Mouse (Mus musculus) megakaryocyte progenitor cell, adult 5-6 weeks (primary cell): ENCODE measurements around the gene Rasgrf1. TPM values are rescaled to one million over a fixed set of nuclear protein-coding genes. Genes with fewer than 3 reads are reported as not detected.

Experiments
- ATAC-seq: replicated peaks from 2 replicates; pipeline ENCODE4 v1.8.0; 2016; ENCODE audit warnings: mild to moderate bottlenecking, moderate TSS enrichment, inconsistent platforms; ENCODE audit not compliant: poor library complexity
- total RNA-seq, 2 experiments: library from RNA; stranded (forward) in 1 of 2; stranded (reverse) in 1 of 2; fragments of 157-497, 149-512 nt in 1 of 2; fragments of 200-1000 nt in 1 of 2; gene quantifications; 2 replicates each; pipeline versions ENCODE4 v1.2.3 to v1.2.4; 2015 to 2017

The Rasgrf1 gene
- total RNA-seq, 2 experiments from 2014 or later = 0.02 TPM; not detected in 1

DNA sequence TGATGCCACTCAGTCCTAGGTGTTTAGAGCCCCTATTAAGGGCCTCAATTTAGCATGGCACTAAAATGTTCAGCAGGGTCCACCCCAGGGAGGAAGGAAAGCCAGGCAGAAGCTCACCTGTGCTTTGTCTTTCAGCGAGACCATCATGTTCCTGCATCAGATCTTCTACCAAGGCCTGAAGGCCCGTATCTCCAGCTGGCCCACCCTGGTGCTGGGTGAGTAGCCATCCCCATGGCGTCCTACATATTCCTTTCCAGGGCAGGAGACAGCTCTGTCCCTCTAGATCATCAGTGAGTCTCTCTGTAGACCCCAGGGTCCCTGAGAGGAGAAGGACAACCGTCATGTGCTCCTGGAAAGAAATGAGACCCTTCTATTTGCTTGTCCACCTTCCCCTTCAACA lies 58.0 kb downstream of the Rasgrf1 start:
- ATAC-seq = no peak

DNA sequence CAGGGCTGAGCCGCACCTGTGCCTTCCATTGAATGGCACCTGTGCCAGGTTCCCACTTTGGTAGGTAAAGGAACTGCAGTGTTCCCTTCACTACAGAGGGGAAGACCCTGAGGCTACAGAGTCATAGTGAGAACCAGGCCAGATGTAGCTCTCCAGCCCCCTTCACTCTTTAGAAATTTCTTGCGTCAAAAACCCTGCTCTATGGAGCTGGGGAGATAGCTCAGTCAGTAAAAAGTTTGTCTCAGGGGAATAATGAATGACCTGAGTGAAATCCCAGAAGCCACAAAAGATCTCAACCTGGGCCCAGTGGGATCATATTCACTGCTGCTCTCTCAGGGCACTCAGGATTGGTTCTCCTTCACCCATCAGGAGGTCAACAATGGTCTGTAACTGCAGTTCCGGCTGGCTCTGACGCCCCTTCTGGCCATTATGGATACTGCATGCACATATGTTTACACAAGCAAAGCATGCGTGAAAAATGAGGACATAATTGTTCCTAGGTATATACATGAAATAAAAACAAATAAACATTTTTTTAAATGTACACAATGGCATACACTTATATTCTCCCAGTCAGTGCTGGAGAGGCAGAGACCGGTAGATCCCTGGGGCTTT lies 59.2 kb downstream of the Rasgrf1 start:
- 0 out of 2 replicates have a peak, but pooled peaks have one; percentile 32 for ATAC-seq

DNA sequence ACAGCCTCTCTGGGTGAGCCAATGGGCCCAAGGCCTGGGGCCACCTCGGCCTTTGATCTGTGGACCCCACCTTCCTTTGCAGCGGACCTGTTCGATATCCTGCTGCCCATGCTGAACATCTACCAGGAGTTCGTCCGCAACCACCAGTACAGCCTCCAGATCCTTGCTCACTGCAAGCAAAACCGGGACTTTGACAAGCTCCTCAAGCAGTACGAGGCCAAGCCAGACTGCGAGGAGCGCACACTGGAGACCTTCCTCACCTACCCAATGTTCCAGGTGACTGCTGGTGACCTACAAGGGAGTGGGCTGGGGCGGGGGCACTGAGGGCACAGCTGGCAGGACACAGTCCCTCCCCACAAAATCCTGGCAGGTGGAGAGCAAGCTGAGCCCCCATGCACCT lies 60.6 kb downstream of the Rasgrf1 start:
- ATAC-seq = no peak

DNA sequence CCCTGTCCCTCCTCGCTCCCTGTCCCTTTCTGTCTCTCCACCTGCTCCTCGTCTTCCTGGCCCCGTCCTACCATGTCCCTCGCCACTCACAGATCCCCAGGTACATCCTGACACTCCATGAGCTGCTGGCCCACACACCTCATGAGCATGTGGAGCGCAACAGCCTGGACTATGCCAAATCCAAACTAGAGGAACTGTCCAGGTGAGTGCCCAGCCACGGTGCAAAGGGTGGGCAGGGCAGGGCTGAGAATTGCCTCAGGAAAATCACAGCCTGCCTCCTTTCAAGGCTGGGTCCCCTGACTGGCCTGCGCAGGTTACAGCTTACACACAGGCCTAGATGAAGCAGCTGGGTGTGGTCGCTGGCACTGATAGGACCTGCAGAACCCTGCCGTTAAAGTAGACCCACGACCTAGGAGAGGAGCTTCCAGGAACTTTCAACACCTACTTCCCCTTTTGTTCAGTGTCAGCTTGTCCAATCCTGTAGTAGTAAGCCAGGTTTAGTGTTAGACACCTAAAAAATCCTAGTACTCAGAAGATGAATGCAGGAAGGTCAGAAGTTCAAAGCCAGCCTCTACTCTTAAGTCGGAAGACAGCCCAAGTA lies 61.3 kb downstream of the Rasgrf1 start:
- ATAC-seq = peak; percentile 62

DNA sequence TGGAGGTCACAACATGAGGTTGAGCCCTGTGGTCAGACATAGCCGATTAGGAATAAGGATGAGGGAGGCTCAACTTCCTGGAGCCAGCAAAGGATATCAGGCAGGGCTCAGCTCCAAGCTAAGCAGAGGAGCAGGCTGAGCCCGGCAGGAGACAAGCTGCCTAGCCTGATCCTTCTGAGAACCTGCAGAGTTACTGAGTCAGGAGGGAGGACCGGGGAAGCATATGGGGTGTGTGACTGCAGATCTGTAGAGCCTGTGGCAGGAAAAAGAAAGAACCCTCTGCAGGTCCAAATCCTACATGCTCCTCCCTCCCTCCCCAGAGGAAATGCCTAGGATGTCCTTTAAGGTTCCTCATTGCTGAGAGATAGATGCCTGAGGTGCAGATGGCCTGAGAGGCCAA lies 62.6 kb downstream of the Rasgrf1 start:
- ATAC-seq = no peak

DNA sequence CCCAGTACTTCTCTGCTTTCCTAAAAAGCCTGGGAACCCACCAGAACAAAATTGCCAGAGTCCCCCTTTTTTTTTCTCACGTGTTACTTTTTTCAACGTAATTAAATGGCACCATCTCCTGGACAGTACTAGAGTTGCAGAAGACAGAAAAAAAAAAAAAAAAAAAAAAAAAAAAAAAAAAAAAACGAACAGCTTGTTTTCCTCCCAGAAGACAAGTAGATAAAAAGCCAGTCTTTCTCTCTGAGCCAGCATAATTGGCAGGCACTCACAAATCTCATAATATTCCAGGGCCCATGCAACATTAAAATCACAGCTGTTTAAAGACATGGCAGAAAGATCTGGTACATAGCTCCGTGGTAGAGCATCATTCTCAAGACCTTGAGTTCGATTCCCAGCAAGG lies 64.1 kb downstream of the Rasgrf1 start:
- 0 out of 2 replicates have a peak, but pooled peaks have one; percentile 20 for ATAC-seq

DNA sequence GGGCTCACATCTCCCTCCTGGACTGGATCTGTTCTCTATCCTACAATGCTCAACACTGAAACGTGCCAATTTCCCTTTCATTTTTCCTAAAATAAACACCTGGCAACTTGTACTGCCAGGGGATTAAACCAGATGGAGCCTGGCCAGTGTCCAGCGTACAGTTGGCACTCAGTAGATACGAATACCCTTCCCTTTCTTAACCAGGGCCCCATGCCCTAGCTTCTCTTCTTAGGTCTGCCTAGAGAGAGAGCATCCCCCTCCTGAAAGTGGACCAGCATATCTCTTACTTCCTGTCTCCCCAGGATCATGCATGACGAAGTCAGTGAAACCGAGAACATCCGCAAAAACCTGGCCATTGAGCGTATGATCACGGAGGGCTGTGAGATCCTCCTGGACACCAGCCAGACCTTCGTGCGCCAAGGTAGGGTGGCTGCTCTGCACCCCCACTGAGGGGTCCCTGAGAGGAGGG lies 64.8 kb downstream of the Rasgrf1 start:
- ATAC-seq = no peak

DNA sequence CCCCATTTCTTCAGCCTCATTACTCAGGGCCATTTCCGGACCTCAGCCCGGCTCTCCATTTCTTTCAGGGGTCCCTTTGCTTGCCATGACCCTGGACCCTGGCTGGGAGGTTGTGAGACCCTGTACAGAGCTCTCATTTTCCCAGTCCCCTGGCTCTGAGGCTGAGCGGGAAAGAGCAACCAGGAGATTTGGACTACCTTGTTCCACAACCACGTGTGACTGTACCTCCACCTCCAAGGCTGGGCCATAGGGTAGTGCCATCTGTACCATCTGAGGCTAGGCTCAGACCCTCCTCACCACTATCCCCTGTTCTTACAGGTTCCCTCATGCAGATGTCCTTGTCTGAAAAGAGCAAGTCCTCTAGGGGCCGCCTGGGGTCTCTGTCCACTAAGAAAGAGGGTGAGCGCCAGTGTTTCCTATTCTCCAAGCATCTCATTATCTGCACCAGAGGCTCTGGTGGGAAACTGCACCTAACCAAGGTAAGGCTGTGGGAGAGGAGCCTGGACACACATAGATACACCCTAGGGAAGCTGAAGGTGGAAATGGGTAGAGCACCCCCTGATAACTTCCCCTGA lies 66.7 kb downstream of the Rasgrf1 start:
- ATAC-seq = no peak

DNA sequence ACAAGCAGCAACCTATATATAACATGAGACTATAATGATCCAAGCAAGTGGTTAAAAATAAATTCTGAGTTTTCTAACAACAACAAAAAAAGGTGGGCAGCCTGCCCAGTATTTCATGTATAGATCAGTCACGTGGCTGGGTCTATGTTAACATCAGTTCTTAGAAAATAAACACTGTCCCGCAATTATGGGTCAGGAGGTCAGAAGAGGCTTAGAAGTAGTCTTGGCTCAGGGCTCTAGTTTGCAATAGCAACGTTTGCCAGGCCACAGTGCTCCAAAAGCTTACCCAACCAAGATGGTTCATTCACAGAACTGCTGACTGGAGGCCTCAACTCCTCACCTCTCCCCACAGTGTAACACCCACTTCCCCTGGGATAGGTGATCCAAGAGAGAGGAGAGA lies 69.5 kb downstream of the Rasgrf1 start:
- no peak for ATAC-seq

DNA sequence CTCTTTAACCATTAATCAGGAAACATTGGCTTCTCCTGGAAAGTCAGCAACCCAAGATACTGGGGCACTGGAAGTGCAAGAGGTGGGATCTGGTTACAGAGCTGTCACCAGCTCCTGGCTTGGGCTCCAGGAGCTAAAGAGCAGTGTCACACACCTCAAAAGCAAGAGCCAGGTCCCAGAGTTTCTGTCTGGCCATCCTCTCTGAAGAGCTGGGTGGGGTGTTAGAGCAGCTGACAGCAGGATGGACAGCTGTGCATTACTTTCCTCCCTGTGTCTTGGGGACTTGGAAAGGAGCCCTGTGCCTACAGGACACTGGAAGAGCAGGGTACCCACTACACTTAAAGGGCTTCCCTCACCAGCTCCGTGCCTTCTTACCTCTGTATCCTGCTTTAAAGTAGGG lies 72.5 kb downstream of the Rasgrf1 start:
- no peak for ATAC-seq

DNA sequence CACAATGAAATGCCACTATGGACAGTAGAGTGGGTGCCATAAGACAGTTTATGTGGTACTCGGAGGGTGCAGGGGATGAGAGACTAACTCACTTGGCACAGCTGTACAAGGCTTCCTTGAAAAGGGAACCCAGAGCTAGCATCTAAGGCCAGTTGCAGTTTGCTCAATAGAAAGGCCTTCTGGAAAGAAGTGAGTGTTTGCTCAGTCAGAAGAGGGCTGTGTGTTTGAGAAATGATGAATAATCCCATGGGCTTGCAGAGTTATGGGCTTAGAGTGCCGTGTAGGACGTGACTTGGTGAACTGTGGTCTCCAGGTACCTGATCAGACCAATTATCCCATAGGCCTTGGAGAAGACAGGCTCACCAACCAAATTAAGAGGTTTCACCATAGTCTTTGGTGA lies 78.3 kb downstream of the Rasgrf1 start:
- 0 out of 2 replicates have a peak, but pooled peaks have one; percentile 15 for ATAC-seq

DNA sequence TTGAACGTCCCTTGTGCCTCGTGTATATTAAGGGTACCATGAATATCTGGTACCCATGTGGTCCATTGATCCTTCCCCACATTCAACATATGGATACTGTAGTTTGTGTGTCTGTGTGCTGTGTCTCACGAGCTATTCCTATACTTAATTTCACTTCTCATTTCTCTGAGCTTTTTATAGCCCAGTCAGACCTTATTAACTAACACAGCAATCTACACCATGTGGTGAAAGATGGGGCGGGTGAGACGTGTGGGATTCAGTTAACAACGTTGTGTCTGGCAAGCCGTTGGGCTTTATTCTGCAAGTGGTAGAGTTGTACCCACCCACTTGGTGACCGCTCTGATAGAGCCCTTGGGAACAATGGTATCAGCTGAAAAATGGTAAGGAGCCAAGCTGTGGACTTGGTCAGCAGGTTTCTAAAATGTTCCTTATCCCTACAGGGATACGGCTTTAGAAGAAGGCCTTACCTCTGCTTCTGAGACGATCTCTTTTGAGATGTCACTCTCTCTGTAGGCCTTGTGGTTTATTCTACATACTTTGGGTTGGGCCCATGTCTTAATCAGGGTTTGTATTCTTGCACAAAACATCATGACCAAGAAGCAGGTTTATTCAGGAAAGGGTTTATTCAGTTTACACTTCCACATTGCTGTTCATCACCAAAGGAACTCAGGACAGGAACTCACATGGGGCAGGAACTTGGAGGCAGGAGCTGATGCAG lies 79.3 kb downstream of the Rasgrf1 start:
- peak; percentile 88 for ATAC-seq

DNA sequence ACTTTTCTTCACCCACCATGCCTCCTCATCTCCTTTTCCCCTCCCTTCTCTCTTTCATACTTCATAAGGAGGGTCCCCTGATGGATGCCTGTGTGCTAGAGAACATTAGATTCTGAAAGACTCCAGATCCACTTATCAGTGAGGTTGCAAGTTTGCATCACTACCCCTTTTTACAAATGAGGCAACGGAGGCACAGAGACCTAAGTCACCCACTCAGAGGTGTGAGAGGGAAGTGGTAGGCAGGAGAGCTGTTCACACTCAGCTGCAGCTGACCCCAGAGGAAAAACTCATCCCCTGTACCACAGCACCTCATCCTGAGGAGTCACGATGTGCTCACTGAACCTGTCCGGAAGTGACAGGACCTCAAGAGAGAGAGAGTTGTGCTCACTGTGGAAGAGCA lies 96.7 kb downstream of the Rasgrf1 start:
- ATAC-seq = peak; percentile 50

DNA sequence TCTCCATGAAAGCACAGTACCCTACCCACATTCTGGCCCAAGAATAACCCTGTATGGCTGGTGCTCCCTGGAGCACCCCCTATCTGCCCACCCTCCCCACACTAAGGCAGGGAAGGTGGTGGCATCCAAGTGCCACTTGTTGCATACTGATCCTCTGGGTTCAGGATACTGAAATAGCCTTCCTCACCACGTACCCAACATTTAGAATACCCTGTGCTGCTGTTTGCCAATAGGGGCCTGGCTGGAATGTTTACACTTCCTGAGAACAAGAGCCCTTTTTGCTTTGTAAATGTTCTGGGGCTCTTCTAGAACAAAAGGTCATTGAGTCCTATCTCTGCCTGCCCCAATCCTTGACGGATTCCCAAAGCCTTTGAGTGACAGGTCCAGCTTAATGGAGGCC lies 97.4 kb downstream of the Rasgrf1 start:
- ATAC-seq = no peak

DNA sequence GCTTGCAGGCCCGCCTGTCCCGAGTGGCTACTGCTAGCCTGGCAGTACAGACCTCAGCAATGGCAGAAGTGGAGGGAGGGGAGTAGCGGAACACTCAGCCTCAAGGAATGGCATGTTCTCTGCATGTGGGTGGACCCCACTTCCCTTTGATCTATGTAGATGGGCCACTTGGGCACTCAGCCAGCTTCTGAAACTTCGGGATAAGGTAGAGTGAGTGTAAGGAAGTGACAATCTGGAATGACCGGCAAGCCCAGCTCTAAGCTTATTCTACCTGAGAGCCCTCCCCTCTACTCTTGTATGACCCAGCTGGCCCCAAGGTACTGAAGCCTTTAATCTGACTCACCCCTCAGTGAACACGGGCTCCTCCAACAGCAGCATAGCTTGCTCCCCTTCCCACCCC lies 98.4 kb downstream of the Rasgrf1 start:
- ATAC-seq = no peak

DNA sequence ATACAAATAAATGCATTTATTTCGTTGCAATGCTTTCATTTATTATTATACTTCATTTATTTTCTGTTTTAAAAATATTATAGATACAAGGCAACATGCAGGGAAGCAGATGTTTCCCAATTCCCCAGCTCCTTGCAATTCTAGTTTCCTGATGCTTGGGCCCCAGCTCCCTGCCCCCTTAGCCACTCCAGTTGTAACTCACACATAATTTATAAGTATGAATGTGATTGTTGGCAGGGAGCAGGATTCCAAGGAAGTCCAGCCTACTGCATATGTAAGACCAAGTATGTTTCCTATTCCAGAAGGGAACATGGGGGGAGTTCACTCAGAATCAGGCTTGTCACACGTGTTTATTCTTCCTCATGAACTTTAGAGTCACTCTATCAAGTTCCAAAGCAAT lies 102.1 kb downstream of the Rasgrf1 start:
- ATAC-seq = no peak

DNA sequence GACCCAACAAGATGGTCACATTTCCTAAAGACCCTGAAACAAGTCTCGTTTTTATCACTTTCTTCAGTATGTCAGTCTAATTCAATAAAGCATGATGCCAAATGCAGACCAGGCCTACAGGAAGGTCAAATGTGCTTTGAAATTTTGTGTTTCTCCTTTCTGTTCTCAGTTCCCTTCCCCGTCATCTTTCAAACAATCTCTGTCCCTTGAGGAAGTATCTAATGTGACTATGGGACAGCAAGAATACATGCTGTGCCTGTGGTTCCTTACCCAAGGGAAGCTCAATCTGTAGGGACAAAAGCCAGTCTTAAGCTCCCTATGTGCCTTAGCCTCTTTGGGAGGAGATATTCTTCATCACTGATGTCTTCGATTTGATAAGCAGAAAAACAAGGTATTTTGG lies 104.9 kb downstream of the Rasgrf1 start:
- ATAC-seq = peak; percentile 65

DNA sequence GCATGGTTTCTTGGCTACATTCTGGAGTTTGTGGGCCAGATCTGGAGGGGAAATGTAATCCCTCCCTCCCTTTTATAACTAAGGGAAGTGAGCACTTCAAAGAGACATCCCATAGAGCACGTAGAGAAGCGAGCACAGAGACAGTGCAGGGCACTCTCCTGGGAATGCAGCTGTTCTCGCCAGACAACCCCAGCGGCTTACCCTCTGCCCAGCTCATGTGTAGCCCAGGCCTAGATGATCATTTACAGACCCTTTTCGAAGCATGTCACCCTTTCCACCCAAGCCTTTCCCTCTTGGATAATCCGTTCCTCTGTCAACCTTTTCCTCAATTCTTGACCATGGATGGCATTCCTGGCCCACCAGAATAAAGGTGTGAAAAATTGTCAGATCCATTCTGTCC lies 106.5 kb downstream of the Rasgrf1 start:
- no peak for ATAC-seq

DNA sequence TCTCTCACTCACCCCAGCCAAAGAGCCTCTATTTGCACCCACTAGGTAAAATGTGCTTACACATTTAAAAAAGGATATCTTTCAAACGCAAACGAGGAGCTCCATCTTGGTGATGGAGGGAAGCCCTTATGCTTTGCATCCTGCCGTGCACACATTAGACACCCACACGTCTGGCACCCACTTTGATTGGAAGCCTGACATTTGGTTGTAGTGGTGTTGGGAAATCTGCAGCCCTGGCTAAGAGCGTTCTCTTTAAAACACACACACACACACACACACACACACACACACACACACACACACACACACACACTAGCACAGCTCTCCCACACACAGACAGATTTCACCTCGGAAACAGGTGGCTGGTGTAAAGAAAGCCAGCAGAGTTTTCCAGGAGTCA lies 111.2 kb downstream of the Rasgrf1 start:
- no peak for ATAC-seq

DNA sequence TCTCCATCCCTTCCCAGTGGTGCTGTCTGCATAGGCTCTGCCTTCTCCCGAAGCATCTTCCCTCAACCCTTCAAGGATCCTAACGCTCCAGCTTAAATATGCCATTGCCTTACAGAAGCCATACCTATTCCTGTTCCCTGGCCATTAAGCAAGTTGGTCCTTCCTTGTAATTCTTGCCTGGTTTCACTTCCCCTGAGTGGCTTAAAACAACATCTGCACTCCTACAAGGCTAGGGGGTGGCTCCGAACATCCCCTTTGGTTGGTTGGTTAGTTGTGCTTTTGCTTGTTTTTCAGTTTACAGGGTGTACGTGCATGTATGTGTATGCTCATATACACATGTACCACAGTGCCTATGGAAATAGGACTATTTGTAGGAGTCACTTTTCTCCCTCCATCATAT lies 111.7 kb downstream of the Rasgrf1 start:
- peak; percentile 83 for ATAC-seq

DNA sequence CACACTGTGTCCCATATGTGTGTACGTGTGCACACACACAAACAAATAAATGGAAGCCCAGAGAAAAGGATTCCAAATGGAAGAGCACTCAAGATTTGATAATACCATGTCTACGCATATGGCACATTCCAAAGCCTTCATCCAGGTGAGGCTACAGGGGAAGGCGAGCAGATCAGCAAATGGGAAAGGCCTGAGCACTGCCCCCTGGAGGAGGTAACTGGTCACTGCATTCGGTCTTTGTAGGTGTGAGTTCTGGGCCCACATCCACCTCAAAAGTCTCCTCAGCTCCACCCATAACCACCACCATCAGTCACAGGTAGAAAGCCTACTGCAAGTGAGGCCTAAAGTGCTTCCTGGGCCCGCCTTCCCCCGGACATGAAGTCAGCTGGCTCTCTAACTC lies 118.0 kb downstream of the Rasgrf1 start:
- peak; percentile 66 for ATAC-seq

DNA sequence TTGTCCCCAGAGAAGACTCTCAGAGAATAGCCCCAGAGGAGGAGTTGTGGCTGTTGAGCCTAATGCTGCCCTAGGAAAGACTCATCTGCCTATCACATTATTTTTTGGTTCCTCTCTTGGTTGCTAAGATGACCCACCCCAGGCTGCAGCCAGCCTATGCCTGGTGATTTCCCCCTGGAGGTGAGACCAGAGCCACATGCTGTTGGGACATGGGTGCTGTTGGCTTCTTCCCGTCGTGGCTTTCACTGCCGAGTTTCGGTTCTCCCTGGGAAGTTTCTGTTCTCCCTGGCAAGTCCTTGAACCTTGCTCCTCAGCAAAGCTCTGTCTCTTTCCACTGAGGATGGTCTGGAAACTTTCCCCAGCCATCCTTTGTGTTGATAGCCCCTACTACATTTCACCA lies 124.2 kb downstream of the Rasgrf1 start:
- peak; percentile 97 for ATAC-seq
